Mouse (Mus musculus) embryonic facial prominence, embryonic 14.5 days (tissue): ENCODE measurements around the gene Rtkn2. TPM values are rescaled to one million over a fixed set of nuclear protein-coding genes. Genes with fewer than 3 reads are reported as not detected.

Source experiments
- ATAC-seq: fragments of 200-750 bp; cut with Nextera tagmentation; 2 replicates; pipeline ENCODE4 v1.8.0; 2017; ENCODE audit warnings: low read depth, moderate number of reproducible peaks, moderate TSS enrichment
- DNase-seq: peaks from one replicate; pipeline ENCODE4 v3.0.0-alpha.2; 2015; ENCODE audit warnings: low spot score
- H3K27ac ChIP-seq: fragments of 300-500 bp; sonication (generic); replicated peaks from 2 replicates; pipeline ENCODE4 v1.5.1; 2014; ENCODE audit warnings: low read depth, mild to moderate bottlenecking, low read length, moderate library complexity
- H3K27me3 ChIP-seq: fragments of 300-500 bp; sonication (generic); replicated peaks from 2 replicates; pipeline ENCODE4 v1.6.1; 2014; ENCODE audit warnings: low read length; ENCODE audit not compliant: control insufficient read depth, insufficient read depth
- H3K36me3 ChIP-seq: fragments of 300-500 bp; sonication (generic); 2 replicates; pipeline ENCODE4 v1.6.1; 2014; ENCODE audit warnings: low read length, mixed read lengths; ENCODE audit not compliant: control insufficient read depth, insufficient read depth
- H3K4me1 ChIP-seq: fragments of 300-500 bp; sonication (generic); 2 replicates; pipeline ENCODE4 v1.6.1; 2014; ENCODE audit warnings: antibody characterized with exemption, low read length; ENCODE audit not compliant: control insufficient read depth, insufficient read depth
- H3K4me2 ChIP-seq: fragments of 300-500 bp; sonication (generic); 2 replicates; pipeline ENCODE4 v1.6.1; 2014; ENCODE audit warnings: low read depth, mild to moderate bottlenecking, low read length, moderate library complexity, mixed read lengths
- H3K4me3 ChIP-seq: fragments of 300-500 bp; sonication (generic); 2 replicates; pipeline ENCODE4 v1.5.1; 2014; ENCODE audit warnings: low read depth, mild to moderate bottlenecking, low read length
- H3K9ac ChIP-seq: fragments of 300-500 bp; sonication (generic); 2 replicates; pipeline ENCODE4 v1.6.1; 2014; ENCODE audit warnings: low read depth, mild to moderate bottlenecking, low read length, moderate library complexity, mixed read lengths
- H3K9me3 ChIP-seq: fragments of 300-500 bp; sonication (generic); 2 replicates; pipeline ENCODE4 v1.6.1; 2016; ENCODE audit warnings: low read length; ENCODE audit not compliant: control insufficient read depth
- WGBS: fragments of 180-500 bp; shearing (Covaris S2); extraction: QIAGEN DNeasy Blood & Tissue Kit; methylation state at CpG from one replicate; pipeline ENCODE4 v1.1.7; 2014; 5-methylcytosine and 5-hydroxymethylcytosine counted together
- polyA plus RNA-seq: library from polyadenylated mRNA; unstranded; fragments of >200 nt; fragmentation: Nextera tagmentation; extraction: Ambion mirVana; gene quantifications from 2 replicates; pipeline ENCODE4 v1.2.1, GENCODE M21; 2014

The Rtkn2 gene
- polyA plus RNA-seq, 1 experiment from 2014 or later, result 5.4 TPM

- H3K9me3 ChIP-seq, result no peaks in the 10 kb centered on the region
- H3K9ac ChIP-seq, result no peak overlapping the region
- H3K27me3 ChIP-seq, result no peaks in the 10 kb centered on the region
- H3K27ac ChIP-seq, result no peak overlapping the region
- H3K4me3 ChIP-seq, result no peak overlapping the region
- H3K4me2 ChIP-seq, result no peak overlapping the region
- DNase-seq (no peak), ATAC-seq (no peak)
- 96% methylated on average over 3 of the region's 3 CpGs for WGBS
- H3K36me3 ChIP-seq, result no peaks in the 10 kb centered on the region
- H3K4me1 ChIP-seq, result no peaks in the 10 kb centered on the region
These were observed 99.3 kb downstream of the Rtkn2 start for GRCm38 (mm10) chr10:68078708-68079107.

GRCm38 (mm10) chr10:68079910-68080670, 100.7 kb downstream of the Rtkn2 start:
- no peak overlapping the region for H3K4me3 ChIP-seq
- DNase-seq (no peak), ATAC-seq (no peak)
- no peaks in the 10 kb centered on the region for H3K36me3 ChIP-seq
- no peaks in the 10 kb centered on the region for H3K4me1 ChIP-seq
- H3K27ac ChIP-seq, result no peak overlapping the region
- H3K9ac ChIP-seq, result no peak overlapping the region
- no peak overlapping the region for H3K4me2 ChIP-seq
- H3K27me3 ChIP-seq, result no peaks in the 10 kb centered on the region
- no peaks in the 10 kb centered on the region for H3K9me3 ChIP-seq
- WGBS, result 83% methylated on average over 10 of the region's 10 CpGs

DNA sequence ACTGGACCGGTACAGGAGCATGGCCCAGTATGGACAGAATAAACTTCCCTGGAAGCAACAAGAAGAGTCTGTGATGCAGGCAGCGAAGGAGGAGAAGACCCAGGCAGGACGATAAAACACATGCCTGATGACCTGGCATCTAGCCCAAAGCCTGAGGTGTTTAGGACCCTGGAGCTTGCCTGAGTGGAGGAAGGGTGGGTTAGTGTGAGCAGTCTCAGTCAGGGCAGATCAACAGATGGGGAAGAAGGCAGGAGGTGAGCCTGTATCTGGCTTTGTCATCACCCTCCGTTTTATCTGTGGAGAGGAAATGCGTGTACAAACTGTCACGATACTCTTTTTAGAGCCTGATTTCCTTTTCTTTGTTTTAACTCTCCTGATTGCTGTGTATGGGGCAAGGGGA, 102.3 kb downstream of the Rtkn2 start:
- Histone ChIP-seq H3K27ac (no peak overlapping the region), H3K9ac (no peak overlapping the region), H3K27me3 (no peaks in the 10 kb centered on the region), H3K36me3 (no peaks in the 10 kb centered on the region), H3K4me2 (no peak overlapping the region), H3K4me1 (no peaks in the 10 kb centered on the region), H3K9me3 (no peaks in the 10 kb centered on the region), H3K4me3 (no peak overlapping the region)
- 55% methylated on average over 6 of the region's 6 CpGs for WGBS
- no peak for DNase-seq
- no peak for ATAC-seq

DNA sequence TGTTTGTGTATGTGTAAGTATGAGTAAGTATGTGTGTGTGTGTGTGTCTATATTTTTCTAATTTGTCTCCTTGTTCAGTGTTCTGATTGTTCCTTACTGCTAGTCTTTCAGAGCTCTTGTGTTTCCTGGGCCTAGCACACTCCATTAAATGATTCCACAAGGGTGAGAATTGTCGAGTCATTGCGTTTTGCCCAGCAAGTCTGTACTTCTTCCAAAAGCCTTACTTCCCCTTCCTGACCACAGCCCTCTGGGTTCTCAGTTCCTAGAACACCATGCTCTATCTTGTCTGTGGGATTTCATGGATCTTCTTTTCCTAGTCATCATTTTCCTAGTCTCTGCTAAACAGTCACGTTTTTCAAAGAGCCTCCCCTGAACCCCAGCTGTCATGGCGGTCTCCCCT, 106.2 kb downstream of the Rtkn2 start:
- Histone ChIP-seq H3K4me3 (no peak overlapping the region), H3K27me3 (no peaks in the 10 kb centered on the region), H3K27ac (no peak overlapping the region), H3K4me2 (no peak overlapping the region), H3K9me3 (no peaks in the 10 kb centered on the region), H3K4me1 (no peaks in the 10 kb centered on the region), H3K9ac (no peak overlapping the region), H3K36me3 (no peaks in the 10 kb centered on the region)
- 74% methylated on average over 4 of the region's 4 CpGs for WGBS
- ATAC-seq (no peak), DNase-seq (no peak)

GRCm38 (mm10) chr10:68086973-68087372, 107.6 kb downstream of the Rtkn2 start:
- WGBS, result 46% methylated on average over 4 of the region's 4 CpGs

GRCm38 (mm10) chr10:68087722-68088121, 108.4 kb downstream of the Rtkn2 start:
- no peak overlapping the region for H3K27ac ChIP-seq
- no peaks in the 10 kb centered on the region for H3K36me3 ChIP-seq
- H3K4me2 ChIP-seq, result no peak overlapping the region
- ATAC-seq (no peak), DNase-seq (no peak)
- no peak overlapping the region for H3K9ac ChIP-seq
- H3K4me1 ChIP-seq, result no peaks in the 10 kb centered on the region
- H3K9me3 ChIP-seq, result no peaks in the 10 kb centered on the region
- 70% methylated on average over 3 of the region's 3 CpGs for WGBS
- no peaks in the 10 kb centered on the region for H3K27me3 ChIP-seq
- no peak overlapping the region for H3K4me3 ChIP-seq

More at GRCm38 (mm10) chr10:68086973-68087372, 107.6 kb downstream of the Rtkn2 start:
- ATAC-seq (no peak), DNase-seq (peak; percentile 23)
- Histone ChIP-seq H3K27me3 (no peaks in the 10 kb centered on the region), H3K9me3 (no peaks in the 10 kb centered on the region), H3K4me1 (no peaks in the 10 kb centered on the region), H3K36me3 (no peaks in the 10 kb centered on the region), H3K4me2 (no peak overlapping the region), H3K4me3 (no peak overlapping the region), H3K9ac (no peak overlapping the region), H3K27ac (0 out of 2 replicates have a peak overlapping the region, but pooled peaks have one; percentile 44)

GRCm38 (mm10) chr10:68089435-68090196, 110.2 kb downstream of the Rtkn2 start:
- WGBS, result 70% methylated on average over 15 of the region's 15 CpGs
- ATAC-seq, result no peak

DNA sequence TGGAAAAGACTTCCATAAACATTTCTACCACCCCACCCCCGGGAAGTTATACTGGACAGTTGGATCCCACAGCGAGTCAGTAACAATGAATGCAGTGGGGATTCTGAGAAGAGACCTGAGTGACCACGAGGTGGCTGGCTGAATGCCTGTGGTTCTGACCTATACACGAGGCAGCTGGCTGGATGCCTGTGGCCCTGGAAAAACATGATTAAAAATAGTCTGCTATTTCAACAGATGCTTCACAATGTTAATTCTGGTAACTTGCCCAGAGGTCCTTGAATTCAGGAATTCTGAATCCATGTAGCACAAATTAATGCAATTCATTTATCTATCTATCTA, 110.8 kb downstream of the Rtkn2 start:
- H3K4me3 ChIP-seq, result no peak overlapping the region
- no peak overlapping the region for H3K4me2 ChIP-seq
- 65% methylated on average over 4 of the region's 4 CpGs for WGBS
- no peaks in the 10 kb centered on the region for H3K27me3 ChIP-seq
- ATAC-seq (0 out of 2 replicates have a peak, but pooled peaks have one; percentile 38), DNase-seq (peak; percentile 79)
- H3K4me1 ChIP-seq, result no peaks in the 10 kb centered on the region
- no peak overlapping the region for H3K9ac ChIP-seq
- no peaks in the 10 kb centered on the region for H3K9me3 ChIP-seq
- H3K27ac ChIP-seq, result no peak overlapping the region
- peaks cover 21% of the 10 kb centered on the region for H3K36me3 ChIP-seq

More at GRCm38 (mm10) chr10:68089435-68090196, 110.2 kb downstream of the Rtkn2 start:
- no peak for DNase-seq
- H3K9me3 ChIP-seq, result no peaks in the 10 kb centered on the region
- H3K4me2 ChIP-seq, result no peak overlapping the region
- peaks cover 16% of the 10 kb centered on the region for H3K36me3 ChIP-seq
- H3K4me3 ChIP-seq, result no peak overlapping the region
- no peak overlapping the region for H3K9ac ChIP-seq
- H3K27ac ChIP-seq, result no peak overlapping the region
- no peaks in the 10 kb centered on the region for H3K27me3 ChIP-seq
- H3K4me1 ChIP-seq, result no peaks in the 10 kb centered on the region
